Mouse (Mus musculus) testis, postnatal 10 days (tissue): ENCODE results near the gene Ankrd40.

Source experiments
- DNase-seq: peaks from one replicate; pipeline ENCODE4 v3.0.0; 2021; ENCODE audit warnings: low spot score

Ankrd40 gene

DNA sequence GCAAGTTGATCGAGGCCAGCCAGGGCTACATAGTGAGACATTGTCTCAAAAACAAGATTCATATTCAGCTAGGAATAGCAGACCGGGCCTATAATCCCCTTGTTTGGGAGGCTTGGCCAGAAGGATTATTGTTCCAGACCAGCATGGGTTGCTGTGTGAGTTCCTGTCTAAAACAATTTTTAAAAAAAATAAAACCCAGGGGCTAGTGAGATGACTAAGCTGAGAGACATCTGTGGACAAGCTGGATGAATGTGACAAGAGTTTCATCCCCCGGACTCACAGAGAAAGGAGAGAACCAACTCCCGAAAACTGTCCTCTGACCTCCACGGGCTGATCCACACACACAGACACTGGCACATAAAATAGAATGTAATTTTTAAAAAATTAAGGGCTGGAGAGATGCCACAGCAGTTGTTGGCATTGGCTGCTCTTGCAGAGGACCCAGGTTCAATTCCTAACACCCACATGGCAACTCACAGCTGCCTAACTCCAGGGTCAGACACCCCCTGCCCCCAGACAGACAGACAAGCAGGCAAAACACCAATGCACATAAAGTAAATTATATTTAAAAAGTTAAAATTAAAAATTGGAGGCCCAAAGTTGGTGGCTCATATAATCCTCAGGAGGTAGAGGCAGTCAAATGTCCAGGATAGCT is 4.4 kb upstream of the Ankrd40 start:
- DNase-seq = no peak

GRCm38 (mm10) chr11:94324618-94325017 is 3.2 kb upstream of the Ankrd40 start:
- no peak for DNase-seq

DNA sequence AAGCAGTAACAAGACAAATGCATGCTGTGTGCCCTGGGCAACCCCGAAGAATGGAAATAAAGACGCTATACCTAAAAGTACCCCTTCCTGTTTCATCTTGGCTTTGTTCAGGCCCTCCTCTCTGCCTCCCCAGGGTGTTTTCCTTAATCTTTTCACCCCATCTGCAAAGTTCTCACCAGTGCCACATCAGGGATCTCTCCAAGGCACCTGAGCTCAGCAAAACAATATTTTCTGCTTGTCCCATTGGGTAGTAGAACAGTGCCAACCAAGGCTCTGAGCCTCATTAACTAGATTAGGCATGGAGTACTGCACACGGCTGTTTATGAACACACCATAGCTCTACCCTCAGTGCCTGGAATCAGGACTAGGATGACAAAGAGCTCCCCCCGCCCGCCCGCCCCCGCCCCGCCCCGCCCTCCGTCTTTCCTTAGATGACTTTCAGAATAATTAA is 815 bp upstream of the Ankrd40 start:
- DNase-seq = no peak

GRCm38 (mm10) chr11:94328644-94329025 is 834 bp downstream of the Ankrd40 start:
- DNase-seq = no peak

DNA sequence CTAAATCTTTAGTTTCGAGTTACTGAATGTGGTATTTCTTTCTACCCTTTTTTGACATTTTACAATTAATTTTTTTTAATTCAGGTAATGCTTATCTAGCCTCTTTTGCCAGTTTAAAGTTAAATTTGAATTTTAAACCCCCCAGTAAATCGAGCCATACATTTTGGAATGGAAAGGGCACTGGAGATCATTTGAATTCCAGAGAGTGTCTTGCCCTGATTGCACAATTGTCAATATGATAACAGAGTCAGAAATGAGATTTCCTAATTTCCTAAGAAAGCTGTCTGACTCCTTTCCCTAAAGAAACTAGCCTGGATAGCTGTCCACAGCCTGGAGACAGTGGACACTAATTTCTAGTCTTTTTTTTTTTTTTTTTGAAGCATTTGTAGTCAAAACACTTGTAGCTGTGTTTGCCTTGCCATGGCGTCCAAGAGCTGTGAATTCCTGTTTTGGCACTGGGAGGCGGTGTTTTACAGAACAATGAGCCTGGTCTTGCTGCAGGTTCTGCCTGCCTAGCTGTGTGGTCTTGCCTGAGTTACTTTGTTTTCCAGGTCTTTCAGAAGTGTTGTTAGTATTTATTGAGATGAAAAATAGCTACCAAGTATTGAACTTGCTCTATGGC is 1.6 kb downstream of the Ankrd40 start:
- DNase-seq = peak; percentile 73

DNA sequence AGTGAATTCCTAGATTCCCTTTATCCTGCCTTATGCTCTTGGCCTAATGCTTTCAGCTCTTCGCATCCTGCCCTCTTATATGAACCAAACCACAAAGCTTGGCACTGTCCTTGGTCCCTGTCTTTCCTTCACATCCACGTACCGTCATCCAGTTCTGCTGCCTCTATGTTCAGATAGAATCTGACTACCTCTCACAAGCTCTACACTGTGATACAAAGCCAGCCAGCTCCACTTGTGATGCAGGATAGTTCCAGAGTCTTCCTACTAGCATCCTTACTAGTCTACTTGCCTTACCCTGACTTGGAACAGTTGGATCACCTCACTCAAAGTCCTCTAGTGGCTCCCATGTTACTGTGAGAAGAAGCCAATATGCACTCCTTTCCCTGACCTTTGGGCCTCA is 2.4 kb downstream of the Ankrd40 start:
- DNase-seq = peak; percentile 19

DNA sequence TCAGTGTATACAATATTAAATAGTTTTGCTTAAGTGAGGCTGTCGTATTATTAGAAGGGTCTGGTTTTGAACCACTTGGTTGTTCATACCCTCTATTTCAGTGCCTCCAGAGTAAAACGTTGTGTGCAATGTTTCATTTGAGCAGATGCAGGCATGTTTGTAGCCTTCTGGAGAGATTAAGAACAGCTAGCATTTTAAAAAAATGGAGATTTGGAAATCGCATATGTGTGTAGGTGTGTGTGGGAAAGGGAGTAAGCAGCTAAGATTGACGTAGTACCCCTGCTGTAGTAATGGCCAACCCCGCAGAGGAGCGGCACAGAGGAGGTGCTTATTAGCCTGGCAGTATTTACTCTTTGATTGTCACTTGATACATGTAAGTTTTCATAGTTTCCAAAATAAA is 4.9 kb downstream of the Ankrd40 start:
- DNase-seq = no peak

- no peak for DNase-seq
These were observed 6.7 kb downstream of the Ankrd40 start for GRCm38 (mm10) chr11:94334386-94334968.

GRCm38 (mm10) chr11:94336551-94336950 is 8.8 kb downstream of the Ankrd40 start:
- no peak for DNase-seq

- DNase-seq = no peak
These were observed 10.5 kb downstream of the Ankrd40 start for GRCm38 (mm10) chr11:94338347-94338746.

GRCm38 (mm10) chr11:94339732-94340585 is 12.2 kb downstream of the Ankrd40 start:
- no peak for DNase-seq

- DNase-seq = no peak
These were observed 13.4 kb downstream of the Ankrd40 start for GRCm38 (mm10) chr11:94340948-94341933.

GRCm38 (mm10) chr11:94342114-94342905 is 14.5 kb downstream of the Ankrd40 start:
- no peak for DNase-seq

DNA sequence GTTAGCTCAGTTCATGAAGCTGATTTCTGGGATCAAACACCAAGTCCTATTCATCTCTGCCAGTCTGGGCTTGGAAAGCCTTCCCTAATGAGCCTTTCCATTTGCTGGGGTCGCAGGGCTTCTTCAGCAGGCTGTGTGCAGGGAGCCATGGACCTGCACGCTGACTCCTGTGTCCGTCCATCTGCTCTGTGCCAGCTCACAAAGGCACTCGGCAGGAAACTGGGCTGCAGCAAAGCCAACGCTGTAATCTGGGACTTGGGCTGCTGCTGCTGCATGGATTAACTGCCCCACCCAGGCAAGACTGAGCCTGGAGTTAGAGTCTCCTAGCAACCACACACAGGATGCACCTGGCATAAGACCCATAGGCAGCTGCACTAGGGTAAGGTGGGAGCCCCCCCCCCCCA is 16.2 kb downstream of the Ankrd40 start:
- DNase-seq = no peak

DNA sequence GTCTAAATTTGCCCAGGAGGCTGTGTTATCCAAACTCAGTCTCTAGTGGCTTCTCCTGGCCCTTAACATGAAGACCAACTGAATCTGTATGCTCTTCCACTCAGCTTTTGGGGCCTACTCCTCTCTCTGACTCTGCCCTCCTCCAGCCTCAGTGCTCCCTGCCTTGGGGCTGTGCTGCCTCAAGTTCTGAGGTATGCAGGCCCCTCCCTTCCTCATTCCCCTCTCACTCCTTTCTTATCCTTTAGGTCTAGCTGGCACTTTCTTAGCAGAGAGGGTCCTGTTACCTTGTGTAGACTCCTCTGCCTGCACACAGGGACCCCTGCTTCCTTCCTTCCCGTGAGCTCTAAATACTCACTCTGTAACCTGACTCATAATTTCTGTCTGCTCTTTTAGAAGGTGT is 16.7 kb downstream of the Ankrd40 start:
- no peak for DNase-seq

GRCm38 (mm10) chr11:94345926-94346325 is 18.1 kb downstream of the Ankrd40 start:
- DNase-seq = no peak

- no peak for DNase-seq
These were observed 18.8 kb downstream of the Ankrd40 start for GRCm38 (mm10) chr11:94346611-94347010.

DNA sequence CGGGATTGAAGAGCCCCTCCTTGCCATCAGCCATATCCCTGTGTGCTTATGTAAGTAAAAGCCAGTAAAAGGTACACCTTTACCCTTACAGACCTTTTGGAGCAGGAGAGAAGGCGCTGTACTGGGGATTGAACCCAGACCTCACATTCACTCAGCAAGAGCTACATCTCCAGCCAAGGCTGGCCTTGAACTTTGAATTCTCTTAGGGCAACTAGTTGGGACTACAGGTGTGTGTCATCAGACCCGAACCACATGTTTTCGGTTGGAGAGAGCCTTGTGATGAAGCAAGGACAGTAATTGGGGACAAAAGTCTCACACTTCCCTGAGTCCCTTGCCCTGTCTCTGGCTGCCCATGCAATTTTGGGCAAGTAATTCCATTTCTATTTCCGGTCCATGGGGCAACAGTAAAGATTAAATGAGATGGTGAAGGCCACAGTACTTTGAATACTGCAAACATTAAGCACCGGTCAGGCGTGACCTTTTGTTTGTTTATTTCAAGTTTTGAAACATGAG is 19.3 kb downstream of the Ankrd40 start:
- DNase-seq = no peak

GRCm38 (mm10) chr11:94349839-94350238 is 22.0 kb downstream of the Ankrd40 start:
- DNase-seq = no peak

- no peak for DNase-seq
These were observed 22.5 kb downstream of the Ankrd40 start for GRCm38 (mm10) chr11:94350337-94350736.
